Mouse (Mus musculus) bone marrow, adult 2 months (tissue): ENCODE measurements around the gene Tmem205. TPM values are rescaled to one million over a fixed set of nuclear protein-coding genes. Genes with fewer than 3 reads are reported as not detected.

Experiments
- H3K27ac ChIP-seq: fragments of 200-500 bp; 2 replicates; pipeline ENCODE4 v1.5.1; 2012; ENCODE audit warnings: low read depth, mild to moderate bottlenecking, control low read depth, inconsistent platforms, low read length; ENCODE audit not compliant: control insufficient read depth, poor library complexity, insufficient read depth
- H3K4me1 ChIP-seq: fragments of 200-500 bp; 2 replicates; pipeline ENCODE4 v1.6.1; 2011; ENCODE audit warnings: low read length; ENCODE audit not compliant: control insufficient read depth, insufficient read depth
- H3K4me3 ChIP-seq: fragments of 200-500 bp; replicated peaks from 2 replicates; pipeline ENCODE3; 2011; ENCODE audit warnings: mild to moderate bottlenecking, low read depth, low read length, control low read depth; ENCODE audit not compliant: control insufficient read depth
- CTCF ChIP-seq: fragments of 200-500 bp; IDR thresholded peaks from 2 replicates; pipeline ENCODE4 v1.5.1; 2011; ENCODE audit warnings: low read length, control low read depth; ENCODE audit not compliant: control insufficient read depth, insufficient read depth
- POLR2A ChIP-seq: fragments of 200-500 bp; IDR thresholded peaks from 2 replicates; pipeline ENCODE4 v1.6.1; 2011; ENCODE audit warnings: low read depth, mild to moderate bottlenecking, control low read depth, low read length, borderline replicate concordance; ENCODE audit not compliant: control insufficient read depth
- WGBS: fragments of 180-500 bp; shearing (Covaris S2); methylation state at CpG from one replicate; pipeline ENCODE4 v1.1.7; 2018; 5-methylcytosine and 5-hydroxymethylcytosine counted together
- polyA plus RNA-seq: library from polyadenylated mRNA; stranded (reverse); fragments of >200 nt; gene quantifications from 2 replicates; pipeline ENCODE4 v1.2.4, GENCODE M21; 2011; ENCODE audit warnings: low replicate concordance; ENCODE audit not compliant: missing spikeins, insufficient read depth, insufficient read length

The Tmem205 gene
- polyA plus RNA-seq, 1 experiment = 37.4 TPM

DNA sequence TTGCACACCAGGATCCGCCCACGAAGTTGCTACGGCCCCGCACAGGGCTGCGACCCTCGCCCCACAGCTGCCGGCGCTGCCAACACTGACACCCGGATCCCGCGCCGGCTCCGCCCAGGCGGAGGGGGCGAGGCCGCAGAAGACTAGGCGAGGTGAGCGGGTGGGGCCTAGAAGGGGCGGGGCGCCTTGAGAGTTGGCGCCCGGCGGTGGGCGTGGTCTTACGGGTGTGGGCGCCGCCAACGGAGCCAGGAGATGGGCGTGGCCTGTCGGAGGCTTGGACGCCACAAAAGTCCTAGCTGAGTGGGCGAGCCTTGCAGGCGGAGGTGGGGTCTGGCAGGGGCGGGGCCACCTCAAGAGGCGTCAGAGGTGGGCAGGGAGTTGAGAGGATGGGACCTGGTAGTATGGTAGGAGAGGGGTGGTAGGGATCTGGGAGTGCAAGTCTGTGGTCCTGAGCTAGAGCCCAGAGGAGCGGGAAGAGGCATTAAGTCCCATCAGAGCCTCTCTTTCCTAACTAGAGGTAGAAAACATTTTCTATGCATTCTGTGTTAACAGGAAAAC lies 9.2 kb downstream of the Tmem205 start, which contains the start of gene Rab3d:
Rab3d (minus strand) TSS at position 158 of the 558 bp plus-strand sequence.
- TF ChIP-seq CTCF (no peak), POLR2A (peak; percentile 34; the same call in 1 of the 2 replicates)
- WGBS = under 1% methylated on average over 36 of the region's 36 CpGs
- H3K4me3 ChIP-seq = peak within 1 kb of the TSS; percentile 94
- H3K4me1 ChIP-seq = peaks cover 4% of the 10 kb centered on the region; the same call in 1 of the 2 replicates
- peak within 1 kb of the TSS; percentile 81 for H3K27ac ChIP-seq

DNA sequence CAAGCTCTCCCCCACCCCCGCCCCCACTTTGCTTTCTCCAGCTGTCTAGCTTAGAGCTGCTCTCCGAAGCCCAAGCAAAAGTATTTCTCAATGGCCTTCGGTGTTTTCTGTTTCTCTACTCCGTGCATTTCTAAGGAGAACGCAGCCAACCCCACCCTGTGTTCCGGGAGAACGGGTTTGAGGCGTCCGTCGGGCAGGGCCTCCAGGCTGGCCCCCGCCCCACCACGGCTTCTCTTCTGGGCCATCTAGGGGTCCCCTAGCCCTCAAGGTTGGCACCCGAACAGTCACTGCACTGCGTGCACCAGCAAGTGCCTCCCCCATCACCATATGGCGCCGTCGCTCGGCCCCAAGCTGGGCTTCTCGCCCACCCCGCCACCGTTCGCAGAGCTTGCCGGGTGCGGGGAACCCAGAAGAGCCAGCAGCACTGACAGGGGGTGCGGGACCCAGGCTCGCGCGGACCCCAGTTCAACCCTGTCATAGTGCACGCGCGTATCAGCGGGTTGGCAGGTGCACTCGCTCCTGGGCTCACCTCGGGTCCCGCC lies 9.8 kb downstream of the Tmem205 start:
- H3K4me1 ChIP-seq = peaks cover 4% of the 10 kb centered on the region; the same call in 1 of the 2 replicates
- TF ChIP-seq CTCF (no peak), POLR2A (no peak)
- peak overlapping the region; percentile 81 for H3K27ac ChIP-seq
- peak overlapping the region; percentile 94 for H3K4me3 ChIP-seq
- 2% methylated on average over 35 of the region's 35 CpGs for WGBS

DNA sequence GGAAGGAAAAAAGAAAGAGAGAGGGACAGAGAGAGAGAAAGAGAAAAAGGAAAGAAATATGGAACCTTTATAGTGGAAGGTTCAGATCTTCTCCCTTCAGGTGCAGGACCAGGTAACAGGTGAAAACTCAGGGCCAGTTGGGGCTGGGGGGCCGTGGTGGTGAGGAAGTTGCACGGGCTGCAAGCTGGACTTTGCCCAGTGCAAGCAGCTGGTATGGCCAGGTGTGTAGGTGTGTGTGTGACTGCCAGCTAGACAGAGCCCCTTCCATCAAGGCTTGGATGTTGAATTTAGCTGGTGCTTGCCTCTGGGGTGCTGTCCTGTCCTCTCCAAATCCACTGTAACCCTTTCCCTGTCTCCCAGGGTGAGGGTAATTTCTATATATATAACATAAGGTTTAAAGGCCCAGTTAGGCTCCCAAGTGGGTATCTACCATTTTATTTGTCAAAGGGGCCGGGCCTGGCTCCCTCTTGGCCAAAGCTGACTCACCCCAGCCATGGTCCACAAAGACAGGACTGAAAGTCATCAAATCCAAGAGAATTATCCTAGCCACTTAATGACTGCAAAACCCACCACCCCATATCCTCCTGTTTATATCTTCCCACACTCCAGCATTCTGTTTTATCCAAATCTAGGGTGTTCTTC lies 10.4 kb downstream of the Tmem205 start:
- Histone ChIP-seq H3K4me3 (peak overlapping the region; percentile 94), H3K27ac (no peak overlapping the region; the same call in 1 of the 2 replicates), H3K4me1 (peaks cover 4% of the 10 kb centered on the region; the same call in 1 of the 2 replicates)
- no peak for TF ChIP-seq CTCF
- no peak for TF ChIP-seq POLR2A
- WGBS = 45% methylated on average over 3 of the region's 3 CpGs

DNA sequence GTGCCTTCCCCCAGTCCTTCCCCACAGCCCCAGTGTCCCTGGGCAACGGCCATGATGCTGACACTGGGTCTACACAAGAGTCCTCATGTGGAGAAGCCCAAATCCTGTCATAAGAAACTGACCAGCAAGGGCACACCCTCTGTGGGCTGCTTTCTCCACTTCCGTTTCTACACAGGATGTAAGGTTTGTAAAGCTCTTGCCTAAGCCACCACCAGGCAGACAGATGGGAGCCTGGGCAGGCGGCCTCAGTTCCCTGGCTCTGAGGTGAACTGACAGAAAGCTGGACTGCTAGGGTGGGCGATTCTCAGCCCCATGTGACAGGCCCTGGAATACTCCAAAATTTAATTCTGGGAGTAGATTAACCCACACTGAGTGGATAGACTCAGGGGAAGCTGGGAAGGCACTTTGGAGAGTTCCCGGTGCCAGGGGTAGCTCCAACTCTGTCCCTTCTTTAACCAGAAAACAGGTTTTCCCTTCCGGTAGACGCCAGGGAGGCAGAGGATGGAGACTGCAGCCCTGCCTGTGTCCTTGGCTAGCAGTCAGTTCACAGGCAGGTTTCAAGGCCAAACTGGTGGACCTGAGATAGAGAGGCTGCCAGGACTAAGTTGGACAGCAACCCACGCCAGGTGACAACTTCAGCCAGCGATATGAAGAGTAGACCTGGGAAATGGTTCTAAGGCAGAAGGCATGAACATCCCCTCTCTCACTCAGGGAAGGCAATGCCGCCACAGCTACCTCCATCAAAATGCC lies 17.7 kb downstream of the Tmem205 start:
- TF ChIP-seq CTCF (no peak), POLR2A (0 out of 2 replicates have a peak, but pooled peaks have one; percentile 20)
- peaks cover 13% of the 10 kb centered on the region for H3K4me1 ChIP-seq
- peak overlapping the region; percentile 82 for H3K27ac ChIP-seq
- no peak overlapping the region for H3K4me3 ChIP-seq
- WGBS = 45% methylated on average over 10 of the region's 10 CpGs

DNA sequence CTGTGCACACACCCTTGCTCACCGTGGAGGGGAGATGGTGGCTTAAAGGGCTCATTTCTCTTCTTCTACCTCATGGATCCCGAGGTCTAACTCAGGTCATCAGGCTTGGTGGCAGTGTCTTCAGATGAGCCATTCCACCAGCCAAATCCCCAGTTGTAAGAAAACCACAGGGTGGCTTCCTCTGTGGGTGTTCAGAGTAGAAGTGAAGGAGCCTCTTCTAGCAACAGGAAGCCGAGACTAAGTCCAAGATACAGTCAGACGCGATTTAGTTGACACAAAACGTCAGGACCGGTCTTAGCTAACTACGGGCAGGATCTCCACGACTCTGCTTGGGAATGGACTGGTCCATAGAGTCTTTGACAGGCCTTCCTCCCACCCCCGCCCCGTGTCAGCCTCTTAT lies 19.1 kb downstream of the Tmem205 start:
- Histone ChIP-seq H3K4me3 (no peak overlapping the region), H3K27ac (peak overlapping the region; percentile 57), H3K4me1 (peaks cover 13% of the 10 kb centered on the region)
- TF ChIP-seq POLR2A (no peak), CTCF (no peak)
- WGBS = 13% methylated on average over 11 of the region's 11 CpGs

DNA sequence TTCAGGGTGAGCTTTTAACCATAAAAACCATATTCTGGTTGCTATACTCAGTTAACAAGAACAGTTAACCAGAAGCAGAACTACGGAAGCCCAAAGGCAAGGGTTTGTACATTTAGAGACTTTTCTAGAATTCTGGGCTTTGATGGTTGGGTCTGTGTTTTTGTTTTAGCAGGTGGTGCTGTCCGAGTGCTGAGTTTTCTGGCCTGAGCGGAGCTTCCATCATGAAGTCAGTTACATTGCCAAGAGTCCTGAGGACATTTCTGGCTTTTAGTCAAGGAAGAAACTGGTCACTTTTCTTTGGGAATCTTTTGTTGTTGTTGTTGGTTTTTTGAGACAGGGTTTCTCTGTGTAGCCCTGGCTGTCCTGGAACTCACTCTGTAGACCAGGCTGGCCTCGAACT lies 23.3 kb downstream of the Tmem205 start:
- Histone ChIP-seq H3K27ac (no peak overlapping the region), H3K4me1 (peaks cover 6% of the 10 kb centered on the region), H3K4me3 (no peak overlapping the region)
- TF ChIP-seq POLR2A (no peak), CTCF (no peak)
- WGBS = 91% methylated on average over 4 of the region's 4 CpGs

DNA sequence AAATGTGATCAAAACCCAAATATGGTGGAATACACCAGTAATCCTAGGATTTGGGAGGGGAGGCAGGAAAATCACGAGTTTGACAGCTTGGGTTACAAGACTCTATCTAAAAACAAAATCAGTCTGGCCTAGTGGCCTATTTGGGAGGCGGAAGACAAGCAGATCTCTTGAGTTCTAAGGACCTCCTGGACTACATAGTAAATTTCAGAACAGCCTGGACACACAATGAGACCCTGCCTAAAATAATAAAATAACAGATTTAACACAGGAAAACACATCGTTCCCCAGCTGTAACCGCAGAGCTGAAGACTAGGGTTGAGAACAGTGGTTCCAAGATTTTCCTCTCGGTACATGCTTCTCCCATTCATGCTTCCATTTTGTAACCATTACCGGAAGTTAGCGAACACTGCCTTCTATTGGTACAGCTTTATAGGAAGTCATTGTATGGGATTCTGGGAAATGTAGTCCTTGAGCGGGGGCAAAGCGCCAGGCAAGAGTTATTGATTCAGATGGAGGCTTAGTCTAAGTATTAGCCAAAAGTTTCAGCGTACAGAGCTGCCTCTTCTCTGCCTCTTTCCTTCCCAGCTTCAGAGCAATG lies 26.0 kb downstream of the Tmem205 start:
- no peaks in the 10 kb centered on the region; the same call in 1 of the 2 replicates for H3K4me1 ChIP-seq
- peak overlapping the region; percentile 41 for H3K4me3 ChIP-seq
- 12% methylated on average over 10 of the region's 10 CpGs for WGBS
- TF ChIP-seq POLR2A = no peak
- no peak overlapping the region for H3K27ac ChIP-seq

DNA sequence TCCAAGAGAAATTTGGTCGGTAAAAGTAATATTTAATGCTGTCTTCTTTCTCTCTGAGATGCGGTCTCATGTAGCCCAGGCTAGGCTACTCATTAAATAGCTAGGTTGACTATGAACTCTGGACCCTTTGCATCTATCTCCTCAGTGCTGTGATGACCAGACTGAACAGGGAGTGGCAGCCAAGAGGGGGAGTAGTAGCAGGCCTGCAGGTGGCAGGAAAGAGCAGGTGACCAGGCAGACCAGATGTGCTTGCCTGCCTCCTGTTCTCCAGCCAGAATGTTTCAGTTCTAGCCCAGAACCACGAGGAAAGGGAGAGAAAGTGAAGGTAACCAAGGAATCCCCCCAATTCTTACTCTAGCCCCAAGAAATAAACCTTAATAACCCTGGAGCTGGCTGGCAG lies 38.1 kb downstream of the Tmem205 start:
- H3K4me3 ChIP-seq = no peak overlapping the region
- H3K27ac ChIP-seq = no peak overlapping the region
- H3K4me1 ChIP-seq = no peaks in the 10 kb centered on the region
- TF ChIP-seq POLR2A (no peak), CTCF (peak; percentile 77)
- 49% methylated on average over 3 of the region's 3 CpGs for WGBS
